Mouse (Mus musculus): ENCODE measurements around the gene Sco1.

DNA sequence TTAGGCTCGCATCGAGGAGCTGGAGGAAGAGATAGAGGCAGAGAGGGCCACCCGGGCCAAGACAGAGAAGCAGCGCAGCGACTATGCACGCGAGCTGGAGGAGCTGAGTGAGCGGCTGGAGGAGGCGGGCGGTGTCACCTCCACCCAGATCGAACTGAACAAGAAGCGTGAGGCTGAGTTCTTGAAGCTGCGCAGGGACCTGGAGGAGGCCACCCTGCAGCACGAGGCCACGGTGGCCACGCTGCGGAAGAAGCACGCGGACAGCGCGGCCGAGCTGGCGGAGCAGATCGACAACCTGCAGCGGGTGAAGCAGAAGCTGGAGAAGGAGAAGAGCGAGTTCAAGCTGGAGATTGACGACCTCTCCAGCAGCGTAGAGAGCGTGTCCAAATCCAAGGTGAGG is 42.0 kb downstream of the Sco1 start:
- TF ChIP-seq CHD2 (IDR thresholded peaks at IDR 0.05; ENCODE audit: low read depth, low read length) (no peak), MAFK (IDR thresholded peaks at IDR 0.05; ENCODE audit: insufficient read depth, low read depth, low read length) (no peak), ZC3H11A (IDR thresholded peaks at IDR 0.05; ENCODE audit: borderline replicate concordance, low read depth, low read length) (no peak)

Data from ES-E14 (cell line).